Mouse (Mus musculus) erythroblast, adult 5-6 weeks (primary cell): ENCODE data around the gene Ctsw. TPM values are rescaled to one million over a fixed set of nuclear protein-coding genes. Genes with fewer than 3 reads are reported as not detected.

Source experiments
- ATAC-seq: replicated peaks from 2 replicates; pipeline ENCODE4 v1.8.0; 2016; ENCODE audit warnings: moderate number of reproducible peaks, mild to moderate bottlenecking, moderate TSS enrichment, inconsistent platforms; ENCODE audit not compliant: poor library complexity, low FRiP score, severe bottlenecking
- total RNA-seq, 2 experiments: library from RNA; stranded (forward) in 1 of 2; stranded (reverse) in 1 of 2; fragments of 150-400 nt in 1 of 2; fragments of 200-764, 138-1000 nt in 1 of 2; gene quantifications; 2 replicates each; pipeline versions ENCODE4 v1.2.3 to v1.2.4; 2015 to 2017; ENCODE audit warnings: low replicate concordance in 2 of 2

Gene Ctsw
- total RNA-seq, 2 experiments from 2014 or later, result not detected

GRCm38 (mm10) chr19:5466916-5467500 is 1.3 kb downstream of the Ctsw start:
- ATAC-seq, result no peak

- ATAC-seq, result no peak
Observed at GRCm38 (mm10) chr19:5465037-5465436, 3.3 kb downstream of the Ctsw start.

- no peak for ATAC-seq
Observed at GRCm38 (mm10) chr19:5463791-5464562, 4.3 kb downstream of the Ctsw start.

GRCm38 (mm10) chr19:5463212-5463611 is 5.1 kb downstream of the Ctsw start:
- no peak for ATAC-seq

GRCm38 (mm10) chr19:5461411-5461810 is 6.9 kb downstream of the Ctsw start:
- no peak for ATAC-seq

- ATAC-seq, result peak; percentile 77
Observed at GRCm38 (mm10) chr19:5460465-5460911, 7.8 kb downstream of the Ctsw start, which contains the start of gene Fibp. TSS of gene Fibp (plus strand) at chr19:5460615.

- ATAC-seq, result no peak
Observed at GRCm38 (mm10) chr19:5459896-5460295, 8.4 kb downstream of the Ctsw start.

- ATAC-seq, result no peak
Observed at GRCm38 (mm10) chr19:5459019-5459418, 9.3 kb downstream of the Ctsw start.

GRCm38 (mm10) chr19:5457746-5458442 is 10.4 kb downstream of the Ctsw start, which contains the start of gene Ccdc85b:
TSS of gene Ccdc85b (minus strand) at chr19:5457894.
- ATAC-seq, result no peak

- ATAC-seq, result peak; percentile 84
Observed at GRCm38 (mm10) chr19:5456922-5457745, 11.2 kb downstream of the Ctsw start.

- ATAC-seq, result no peak
Observed at GRCm38 (mm10) chr19:5456241-5456921, 11.9 kb downstream of the Ctsw start.

- no peak for ATAC-seq
Observed at GRCm38 (mm10) chr19:5455568-5455967, 12.7 kb downstream of the Ctsw start.

GRCm38 (mm10) chr19:5455037-5455436 is 13.3 kb downstream of the Ctsw start:
- ATAC-seq, result no peak

- no peak for ATAC-seq
Observed at GRCm38 (mm10) chr19:5451766-5452165, 16.5 kb downstream of the Ctsw start.

- ATAC-seq, result no peak
Observed at GRCm38 (mm10) chr19:5449673-5450072, 18.6 kb downstream of the Ctsw start.

- peak; percentile 87 for ATAC-seq
Observed at GRCm38 (mm10) chr19:5448354-5449150, 19.8 kb downstream of the Ctsw start.

- peak; percentile 47; the same call in 1 of the 2 replicates for ATAC-seq
Observed at GRCm38 (mm10) chr19:5447515-5448353, 20.6 kb downstream of the Ctsw start, which contains the start of gene Fosl1. TSS of gene Fosl1 (plus strand) at chr19:5447547.
